Mouse (Mus musculus): ENCODE measurements around the gene Gm9195. TPM values are rescaled to one million over a fixed set of nuclear protein-coding genes. Genes with fewer than 3 reads are reported as not detected.

Gm9195 gene
- polyA plus RNA-seq, 1 experiment from 2014 or later: 0.03 TPM

DNA sequence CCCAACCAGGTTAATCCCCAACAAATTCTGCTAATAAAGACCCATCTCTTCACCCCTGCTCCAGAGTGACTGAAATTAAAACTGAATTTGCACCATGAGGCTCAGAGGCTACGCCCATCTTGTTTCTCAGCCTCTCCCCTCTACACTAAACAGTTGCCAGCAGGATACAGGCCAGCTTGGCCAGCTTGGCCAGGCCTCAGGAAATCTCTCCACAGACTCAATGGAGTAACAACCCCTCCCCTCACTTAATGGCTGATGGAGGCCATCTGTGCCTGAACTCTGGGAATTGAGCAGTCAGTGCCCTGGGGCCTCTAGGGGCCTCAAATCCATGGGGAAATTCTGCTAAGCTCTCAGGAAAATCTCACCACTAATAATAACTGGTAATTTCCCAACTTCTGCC lies 101.9 kb downstream of the Gm9195 start:
- H3K9ac ChIP-seq (ENCODE audit: low read depth, low read length): no peak overlapping the region
- H3K36me3 ChIP-seq (ENCODE audit: control insufficient read depth, insufficient read depth, low read length): no peaks in the 10 kb centered on the region
- no peaks in the 10 kb centered on the region for H3K27me3 ChIP-seq (replicated peaks; ENCODE audit: control insufficient read depth, insufficient read depth, low read length)
- ATAC-seq (ENCODE audit: low read depth) (peak; percentile 82), DNase-seq (ENCODE audit: low spot score) (peak; percentile 57)
- no peak overlapping the region for H3K4me3 ChIP-seq (ENCODE audit: low read depth, low read length)
- H3K4me2 ChIP-seq (ENCODE audit: low read depth, low read length): no peak overlapping the region
- no peaks in the 10 kb centered on the region for H3K9me3 ChIP-seq (ENCODE audit: control insufficient read depth, low read length)
- H3K27ac ChIP-seq (replicated peaks; ENCODE audit: low read depth, low read length): no peak overlapping the region
- 50% methylated on average over 1 of the region's 1 CpGs for WGBS
- no peaks in the 10 kb centered on the region for H3K4me1 ChIP-seq (ENCODE audit: control insufficient read depth, insufficient read depth, low read length)

DNA sequence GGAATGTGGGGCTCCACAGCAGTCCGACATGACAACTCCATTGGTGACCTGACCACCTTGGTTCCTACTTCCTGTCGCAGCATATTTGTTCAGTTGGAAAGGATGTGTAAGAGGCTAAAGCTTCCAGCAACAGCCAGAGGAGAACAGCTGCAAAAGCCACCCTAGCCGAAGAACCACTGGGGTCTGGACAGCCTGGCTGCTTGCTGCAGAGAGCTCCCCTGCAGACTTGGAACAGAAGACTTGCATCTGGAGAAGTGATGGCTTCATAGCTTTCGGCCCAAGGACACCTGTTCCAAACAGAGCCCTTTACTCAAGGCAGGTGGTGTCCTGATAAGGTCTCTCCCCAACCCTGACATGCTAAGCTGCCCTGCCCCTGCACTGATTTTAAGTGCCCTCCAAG lies 102.3 kb downstream of the Gm9195 start:
- Histone ChIP-seq H3K27ac (replicated peaks; ENCODE audit: low read depth, low read length) (no peak overlapping the region), H3K4me3 (ENCODE audit: low read depth, low read length) (no peak overlapping the region), H3K36me3 (ENCODE audit: control insufficient read depth, insufficient read depth, low read length) (no peaks in the 10 kb centered on the region), H3K27me3 (replicated peaks; ENCODE audit: control insufficient read depth, insufficient read depth, low read length) (no peaks in the 10 kb centered on the region), H3K9me3 (ENCODE audit: control insufficient read depth, low read length) (no peaks in the 10 kb centered on the region), H3K9ac (ENCODE audit: low read depth, low read length) (no peak overlapping the region), H3K4me2 (ENCODE audit: low read depth, low read length) (no peak overlapping the region), H3K4me1 (ENCODE audit: control insufficient read depth, insufficient read depth, low read length) (no peaks in the 10 kb centered on the region)
- 56% methylated on average over 4 of the region's 4 CpGs for WGBS
- peak; percentile 55; the same call in 1 of the 2 replicates for ATAC-seq (ENCODE audit: low read depth)
- peak; percentile 20 for DNase-seq (ENCODE audit: low spot score)

DNA sequence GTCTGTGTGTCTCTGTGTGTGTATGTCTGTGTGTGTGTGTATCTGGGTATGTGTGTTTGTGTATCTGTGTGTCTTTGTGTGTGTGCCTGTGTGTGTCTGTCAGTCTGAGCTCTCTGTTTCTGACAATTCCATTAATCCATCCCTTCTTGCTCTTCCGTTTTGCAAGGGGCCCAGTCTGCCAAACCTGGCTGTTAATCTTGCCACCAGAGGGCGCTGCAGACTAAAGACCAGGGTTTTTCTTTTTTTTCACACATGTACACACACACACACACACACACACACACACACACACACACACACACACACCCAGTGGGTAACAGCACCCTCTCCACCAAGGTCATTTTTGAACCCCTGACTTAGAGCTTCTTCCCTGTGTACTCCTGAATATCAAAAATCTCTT lies 114.4 kb downstream of the Gm9195 start:
- Histone ChIP-seq H3K4me1 (ENCODE audit: control insufficient read depth, insufficient read depth, low read length) (no peaks in the 10 kb centered on the region), H3K27ac (replicated peaks; ENCODE audit: low read depth, low read length) (no peak overlapping the region), H3K4me3 (ENCODE audit: low read depth, low read length) (no peak overlapping the region), H3K9ac (ENCODE audit: low read depth, low read length) (no peak overlapping the region), H3K4me2 (ENCODE audit: low read depth, low read length) (no peak overlapping the region), H3K9me3 (ENCODE audit: control insufficient read depth, low read length) (no peaks in the 10 kb centered on the region), H3K27me3 (replicated peaks; ENCODE audit: control insufficient read depth, insufficient read depth, low read length) (no peaks in the 10 kb centered on the region), H3K36me3 (ENCODE audit: control insufficient read depth, insufficient read depth, low read length) (no peaks in the 10 kb centered on the region)
- ATAC-seq (ENCODE audit: low read depth) (no peak), DNase-seq (ENCODE audit: low spot score) (no peak)
- WGBS: 13% methylated on average over 2 of the region's 2 CpGs

Other genes with a start within 250 kb of the Gm9195 start
- 31.3 and 36.2 TPM in 2 replicates for gene Fndc3a, start 218.2 kb upstream of the Gm9195 start, polyA plus RNA-seq (2014; fragmentation: Nextera tagmentation; extraction: Ambion mirVana)